ENCODE assay signal across 38 mouse cellular contexts in genomic region chr19:4845846-4846245, GRCm38 (mm10). TPM values are rescaled to one million over a fixed set of nuclear protein-coding genes. Genes with fewer than 3 reads are reported as not detected.
"Had no signal": no experiment of that assay in that cellular context is flagged by ENCODE, and none has a peak within 500 bp of the region (broad histone marks: within the 10 kb centered on the region; RNA-seq: fewer than 3 reads in every experiment).

No protein-coding gene starts in this region.

- H3K9ac ChIP-seq: limb, embryonic 12.5 days; limb, embryonic 13.5 days; limb, embryonic 15.5 days; liver, embryonic 13.5 days; liver, embryonic 14.5 days; liver, embryonic 15.5 days; liver, postnatal 0 days; lung, embryonic 14.5 days; lung, embryonic 15.5 days; midbrain, embryonic 12.5 days; midbrain, embryonic 13.5 days; midbrain, embryonic 15.5 days; neural tube, embryonic 12.5 days had no signal

- H3K4me1 ChIP-seq: limb, embryonic 10.5 days; limb, embryonic 12.5 days; limb, embryonic 13.5 days; limb, embryonic 15.5 days; lung, embryonic 15.5 days; midbrain, embryonic 12.5 days; midbrain, embryonic 13.5 days; midbrain, embryonic 15.5 days; neural tube, embryonic 12.5 days had no signal

- ATAC-seq: liver, postnatal 0 days; lung, postnatal 0 days; midbrain, embryonic 13.5 days; midbrain, embryonic 15.5 days; midbrain, embryonic 16.5 days had no signal

- H3K9me3 ChIP-seq: limb, embryonic 10.5 days; limb, embryonic 12.5 days; limb, embryonic 13.5 days; limb, embryonic 15.5 days; liver, embryonic 13.5 days; liver, embryonic 15.5 days; lung, embryonic 15.5 days; megakaryocyte, embryonic 14.5 days; midbrain, embryonic 10.5 days; midbrain, embryonic 12.5 days; midbrain, embryonic 13.5 days; midbrain, embryonic 15.5 days; neural tube, embryonic 12.5 days had no signal

- H3K4me3 ChIP-seq: limb, embryonic 10.5 days; limb, embryonic 12.5 days; limb, embryonic 13.5 days; limb, embryonic 15.5 days; liver, embryonic 13.5 days; liver, embryonic 15.5 days; lung, embryonic 15.5 days; megakaryocyte, embryonic 14.5 days; midbrain, embryonic 10.5 days; midbrain, embryonic 12.5 days; midbrain, embryonic 13.5 days; midbrain, embryonic 15.5 days; myocyte; neural tube, embryonic 12.5 days had no signal

- H3K27ac ChIP-seq: limb, embryonic 10.5 days; limb, embryonic 12.5 days; limb, embryonic 13.5 days; limb, embryonic 15.5 days; liver, embryonic 13.5 days; liver, embryonic 14.5 days; liver, embryonic 15.5 days; lung, embryonic 15.5 days; macrophage; midbrain, embryonic 10.5 days; midbrain, embryonic 12.5 days; midbrain, embryonic 13.5 days; midbrain, embryonic 15.5 days; neural tube, embryonic 12.5 days had no signal

- DNase-seq: left cerebral cortex, postnatal 4 days; liver; liver, embryonic 13.5 days; liver, postnatal 0 days; lung, adult 18-20 months; lung, adult 2 months; lung, embryonic 14.5 days; lung, postnatal 10 days; lung, postnatal 14 days; lung, postnatal 36 days; lung, postnatal 4 days; midbrain, embryonic 14.5 days had no signal

- H3K4me2 ChIP-seq: limb, embryonic 12.5 days; limb, embryonic 13.5 days; limb, embryonic 15.5 days; liver, embryonic 11.5 days; liver, embryonic 13.5 days; liver, embryonic 15.5 days; lung, embryonic 14.5 days; lung, embryonic 15.5 days; midbrain, embryonic 11.5 days; midbrain, embryonic 12.5 days; midbrain, embryonic 13.5 days; midbrain, embryonic 15.5 days; neural tube, embryonic 12.5 days had no signal

- H3K36me3 ChIP-seq: limb, embryonic 10.5 days; limb, embryonic 12.5 days; limb, embryonic 13.5 days; limb, embryonic 15.5 days; liver, embryonic 13.5 days; liver, embryonic 15.5 days; lung, embryonic 15.5 days; midbrain, embryonic 10.5 days; midbrain, embryonic 12.5 days; midbrain, embryonic 13.5 days; midbrain, embryonic 15.5 days; neural tube, embryonic 12.5 days had no signal

RNA-seq across cellular contexts. Expression of gene Ccdc87, which starts 6.7 kb away (rescaled TPM):
- total RNA-seq: liver, adult 2 months; megakaryocyte progenitor cell, adult 5-6 weeks; megakaryocyte, adult 5-6 weeks; megakaryocyte-erythroid progenitor cell, adult 5-6 weeks; monocyte, adult 5-6 weeks had no signal
- polyA plus RNA-seq: limb, embryonic 10.5 days; limb, embryonic 11.5 days; limb, embryonic 13.5 days; limb, embryonic 15.5 days; liver, adult 2 months; liver, embryonic 11.5 days; liver, embryonic 13.5 days; liver, embryonic 15.5 days; liver, embryonic 16.5 days; liver, postnatal 0 days had no signal

RNA-seq across cellular contexts. Expression of gene Ctsf, which starts 9.1 kb away (rescaled TPM):
- total RNA-seq: monocyte, adult 5-6 weeks had no signal

RNA-seq across cellular contexts. Expression of gene Actn3, which starts 31.9 kb away (rescaled TPM):
- polyA plus RNA-seq: liver, adult 2 months; macrophage had no signal
